Mouse (Mus musculus) thymus, postnatal 36 days (tissue): ENCODE data around the gene Rnf111.

Source experiments
- DNase-seq, 2 experiments: peaks; one replicate each; pipeline ENCODE4 v3.0.0; 2022; ENCODE audit warnings: mixed read lengths in 2 of 2

The Rnf111 gene

DNA sequence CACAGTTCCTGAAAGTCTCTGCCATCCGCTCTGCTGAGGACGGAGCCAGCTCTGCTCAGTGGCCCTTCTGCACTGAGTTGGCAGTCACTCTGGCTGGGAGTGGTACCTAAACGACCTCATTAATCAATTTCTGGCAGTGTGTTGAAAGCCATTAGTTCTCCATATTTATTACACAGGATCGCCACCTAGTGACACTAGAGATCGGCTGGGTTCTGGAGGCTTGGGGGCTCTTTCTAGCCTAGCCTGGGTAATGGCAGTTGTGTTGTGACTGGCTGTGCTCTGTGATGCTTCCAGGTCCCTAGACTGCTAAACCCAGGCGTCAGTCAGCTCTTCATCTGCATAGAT is 111.0 kb downstream of the Rnf111 start:
- no peak for DNase-seq

GRCm38 (mm10) chr9:70391660-70392562 is 111.6 kb downstream of the Rnf111 start:
- no peak for DNase-seq

- no peak for DNase-seq
Observed at GRCm38 (mm10) chr9:70391042-70391441, 112.5 kb downstream of the Rnf111 start.

- DNase-seq = no peak
Observed at GRCm38 (mm10) chr9:70389548-70389947, 114.0 kb downstream of the Rnf111 start.

DNA sequence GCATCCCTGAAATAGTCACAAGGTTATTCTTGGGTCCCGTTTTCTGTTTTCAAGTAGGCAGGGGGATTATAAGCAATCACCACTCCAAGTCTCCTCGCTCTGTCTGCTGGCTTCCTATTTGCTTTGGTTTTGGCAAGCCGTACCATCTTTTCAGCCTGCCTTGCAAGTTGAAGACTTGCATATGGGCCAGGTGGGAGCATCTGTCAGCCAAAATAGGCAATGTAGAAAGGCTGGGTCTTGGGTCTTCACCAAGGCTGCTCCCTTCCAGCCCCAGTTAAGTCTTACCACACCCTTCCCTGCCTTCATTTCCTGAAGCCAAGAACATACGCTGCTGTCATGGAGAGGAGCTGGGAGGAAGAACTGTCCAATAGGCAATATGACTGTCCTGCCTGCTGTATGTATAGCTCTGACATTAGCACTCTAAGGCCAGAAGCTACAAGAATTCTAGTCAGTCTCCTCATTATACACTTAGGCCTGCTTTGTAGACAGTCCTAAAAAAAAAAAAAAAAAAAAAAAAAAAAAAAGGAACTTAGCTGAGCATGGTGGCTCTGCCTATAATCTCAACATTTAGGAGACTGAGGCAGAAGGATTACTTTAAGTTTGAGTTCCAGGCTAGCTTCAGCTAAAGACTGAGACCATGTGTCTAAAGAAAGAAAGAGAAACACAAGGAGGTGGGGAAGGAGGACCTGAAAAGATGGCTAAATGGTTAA is 116.0 kb downstream of the Rnf111 start:
- DNase-seq = no peak

DNA sequence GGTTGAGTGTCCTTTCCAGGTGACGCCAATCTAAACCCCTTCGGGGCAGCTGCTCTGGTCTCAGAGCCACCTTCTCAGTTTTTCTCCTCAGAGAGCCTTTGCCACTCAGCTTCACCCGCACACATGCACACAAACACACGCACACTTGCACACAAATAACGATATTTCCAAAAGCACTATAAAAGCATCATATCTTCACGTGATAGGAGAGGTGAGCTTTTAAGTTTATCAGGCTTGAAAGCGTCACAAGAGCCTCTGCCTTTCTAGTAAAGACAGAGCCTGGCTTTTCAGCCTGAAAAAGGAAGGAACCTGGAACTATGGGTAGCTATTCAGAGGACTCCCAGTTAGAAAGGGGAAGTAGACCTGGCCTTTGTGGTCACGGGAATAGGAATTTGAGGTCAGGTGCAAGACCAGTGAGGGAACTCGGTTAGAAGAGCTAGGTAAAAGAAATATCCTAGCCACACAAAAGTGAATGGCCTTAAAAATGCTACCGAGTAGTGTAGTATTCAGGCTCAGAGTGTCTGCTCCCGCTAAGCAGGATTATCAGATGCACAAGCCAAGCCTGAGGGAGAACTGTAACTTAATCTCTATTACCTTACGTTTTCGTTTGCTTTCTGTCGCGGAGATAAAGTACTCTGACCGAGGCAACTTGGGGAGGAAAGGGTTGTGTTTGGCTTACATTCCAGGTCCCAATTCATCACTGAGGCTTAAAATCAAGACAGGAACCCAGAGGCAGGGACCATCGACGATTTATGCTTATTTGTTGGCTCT is 118.4 kb downstream of the Rnf111 start:
- DNase-seq = no peak

GRCm38 (mm10) chr9:70384494-70384893 is 119.0 kb downstream of the Rnf111 start:
- DNase-seq = no peak

DNA sequence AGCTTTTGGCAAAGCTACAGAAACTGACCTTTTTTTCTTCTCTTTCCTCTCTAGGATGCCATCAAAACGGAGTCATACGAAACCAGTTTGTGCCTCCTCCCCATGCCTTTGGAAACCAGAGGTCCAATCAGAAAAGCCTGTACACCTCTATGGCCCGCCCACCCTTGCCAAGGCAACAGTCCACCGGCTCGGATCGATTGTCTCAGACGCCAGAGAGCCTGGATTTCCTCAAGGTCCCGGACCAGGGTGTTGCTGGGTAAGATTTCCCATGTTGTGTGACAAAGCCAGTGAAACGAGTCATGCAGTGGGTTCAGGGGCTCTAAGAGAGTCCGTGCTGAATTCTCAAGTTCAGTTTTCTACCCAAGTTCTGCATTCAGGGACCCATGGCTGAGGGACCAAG is 119.8 kb downstream of the Rnf111 start:
- DNase-seq = no peak

- no peak for DNase-seq
Observed at GRCm38 (mm10) chr9:70382091-70382490, 121.4 kb downstream of the Rnf111 start.

DNA sequence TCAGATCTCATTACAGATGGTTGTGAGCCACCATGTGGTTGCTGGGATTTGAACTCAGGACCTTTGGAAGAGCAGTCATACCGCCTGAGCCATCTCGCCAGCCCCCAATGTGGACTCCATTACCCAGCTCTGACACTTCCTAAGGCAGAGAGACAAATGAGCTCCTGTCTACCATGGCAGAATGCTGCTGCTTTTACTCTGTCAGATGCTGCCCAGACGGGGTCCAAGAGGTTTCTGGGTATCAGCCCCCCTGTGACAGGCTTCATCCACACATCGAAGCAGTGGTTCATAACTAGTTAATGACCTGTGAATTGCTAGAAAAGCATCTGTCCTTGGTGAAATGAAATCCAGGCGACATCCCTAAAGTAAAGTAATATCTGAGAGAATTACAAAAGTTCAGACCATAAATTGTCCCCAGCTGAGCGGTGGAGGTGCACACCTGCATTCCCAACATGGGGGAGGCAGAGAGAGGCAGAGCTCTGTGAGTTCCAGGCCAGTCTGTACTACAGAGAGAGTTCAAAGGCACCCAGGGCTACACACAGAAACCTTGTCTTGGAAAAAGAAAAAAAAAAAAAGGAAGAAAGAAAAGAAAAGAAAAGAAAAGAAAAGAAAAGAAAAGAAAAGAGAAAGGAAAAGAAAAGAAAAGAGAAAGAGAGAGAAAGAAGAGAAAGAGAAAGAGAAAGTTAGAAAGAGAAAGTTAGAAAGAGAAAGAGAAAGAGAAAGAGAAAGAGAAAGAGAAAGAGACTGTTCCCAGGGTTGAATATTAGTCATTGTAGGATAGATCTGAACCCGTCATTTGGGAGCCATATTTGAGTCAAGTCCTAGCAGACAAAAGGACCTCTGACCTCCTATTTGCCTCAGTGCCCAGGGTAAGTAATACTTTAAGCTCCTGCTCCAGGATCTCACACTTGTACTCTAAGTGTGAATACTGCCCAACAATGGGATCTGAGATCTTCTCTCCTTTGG is 123.7 kb downstream of the Rnf111 start:
- no peak for DNase-seq
